Mouse (Mus musculus): Measurements from ENCODE around the gene Myh6. TPM values are rescaled to one million over a fixed set of nuclear protein-coding genes. Genes with fewer than 3 reads are reported as not detected.

The Myh6 gene
- polyA plus RNA-seq, 1 experiment from 2014 or later: 179 TPM

DNA sequence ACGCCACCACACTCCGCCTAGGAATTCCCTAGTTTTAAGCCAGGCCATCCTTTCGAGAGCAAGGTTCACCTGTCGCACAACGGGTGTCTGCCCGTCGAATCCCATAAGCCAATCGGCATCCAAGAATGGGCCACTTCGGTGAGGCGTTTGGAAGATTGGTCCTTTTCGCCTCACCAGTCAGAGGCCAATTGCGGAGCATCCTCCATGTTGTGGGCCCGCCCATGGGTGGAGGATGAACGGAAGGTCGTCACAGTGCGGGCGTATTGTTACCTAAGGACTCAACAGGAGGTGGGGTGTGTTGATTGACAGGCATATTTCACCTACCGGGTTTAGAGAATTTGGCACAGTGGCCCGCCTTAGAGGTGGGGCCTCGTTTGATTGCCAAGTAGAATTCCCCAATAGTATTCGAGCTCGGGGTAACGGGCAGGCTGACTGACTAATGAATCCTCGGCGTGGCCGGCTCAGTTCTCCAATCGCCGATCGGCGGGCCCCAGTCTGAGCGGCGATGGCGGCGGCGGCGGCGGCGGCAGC lies 73.0 kb downstream of the Myh6 start:
- H3K27ac ChIP-seq (ENCODE audit: low read length): peak overlapping the region; percentile 93
- peak overlapping the region; percentile 100 for H3K9ac ChIP-seq (ENCODE audit: low read length)
- H3K4me1 ChIP-seq (replicated peaks; ENCODE audit: control insufficient read depth, insufficient read depth, low read length): peaks cover 9% of the 10 kb centered on the region; the same call in 1 of the 2 replicates
- peaks cover 25% of the 10 kb centered on the region for H3K36me3 ChIP-seq (ENCODE audit: control insufficient read depth, insufficient read depth, low read length)
- under 1% methylated on average over 32 of the region's 38 CpGs for WGBS
- peak; percentile 98 for ATAC-seq (ENCODE audit: low read depth)
- H3K27me3 ChIP-seq (ENCODE audit: control insufficient read depth, insufficient read depth, low read depth, low read length): no peaks in the 10 kb centered on the region
- H3K4me2 ChIP-seq (ENCODE audit: low read depth, low read length): peak overlapping the region; percentile 54
- peak overlapping the region; percentile 93 for H3K4me3 ChIP-seq (ENCODE audit: low read length)
- H3K9me3 ChIP-seq (ENCODE audit: control insufficient read depth, low read length): no peaks in the 10 kb centered on the region

DNA sequence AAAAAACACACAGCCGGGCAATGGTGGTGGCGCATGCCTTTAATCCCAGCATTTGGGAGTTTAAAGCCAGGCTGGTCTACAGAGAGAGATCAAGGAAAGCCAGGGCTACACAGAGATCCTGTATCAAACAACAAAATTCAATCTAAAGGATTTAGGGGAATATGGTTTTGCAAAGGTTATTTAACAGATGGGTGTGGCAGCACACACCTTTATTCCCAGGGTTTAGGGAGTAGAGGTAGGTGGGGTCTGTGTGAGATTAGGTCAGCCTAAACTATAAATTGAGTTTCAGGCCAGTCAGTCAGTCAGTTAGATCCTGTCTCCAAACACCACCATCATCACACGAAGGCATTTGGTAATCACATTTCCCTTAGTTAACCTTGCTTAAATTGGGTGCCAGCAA lies 74.5 kb downstream of the Myh6 start, which contains the start of gene Pabpn1:
Pabpn1 (plus strand) TSS at position 301 of the 400 bp plus-strand sequence.
- Histone ChIP-seq H3K4me3 (ENCODE audit: low read length) (peak within 1 kb of the TSS; percentile 93), H3K4me1 (replicated peaks; ENCODE audit: control insufficient read depth, insufficient read depth, low read length) (peaks cover 9% of the 10 kb centered on the region; the same call in 1 of the 2 replicates), H3K27me3 (ENCODE audit: control insufficient read depth, insufficient read depth, low read depth, low read length) (no peaks in the 10 kb centered on the region), H3K36me3 (ENCODE audit: control insufficient read depth, insufficient read depth, low read length) (peaks cover 13% of the 10 kb centered on the region), H3K4me2 (ENCODE audit: low read depth, low read length) (peak within 1 kb of the TSS; percentile 54), H3K27ac (ENCODE audit: low read length) (peak within 1 kb of the TSS; percentile 86), H3K9me3 (ENCODE audit: control insufficient read depth, low read length) (no peaks in the 10 kb centered on the region), H3K9ac (ENCODE audit: low read length) (peak within 1 kb of the TSS; percentile 67)
- ATAC-seq (ENCODE audit: low read depth): no peak
- 92% methylated on average over 3 of the region's 3 CpGs for WGBS

MicroRNAs encoded within 50 kb of the gene (microRNA counts, 519-probe panel; counts per million panel counts)
- microRNA mmu-miR-208a (4,021 counts per million, percentile 81 among the panel's probes with 10 or more counts), microRNA mmu-miR-208b (2,902 counts per million, percentile 56 among the panel's probes with 10 or more counts)

Small RNAs within 50 kb of the gene (microRNA-seq; reads per million reads assigned to microRNA genes)
- gene Mir208a: 676 reads per million, percentile 71 among the genes with 10 or more reads in this experiment
- gene Mir208b: 283 reads per million, percentile 62 among the genes with 10 or more reads in this experiment

Other genes with a start within 250 kb of the Myh6 start
- gene Slc7a8, start 185.0 kb downstream of the Myh6 start, polyA plus RNA-seq (2015; fragmentation: Nextera tagmentation; extraction: Ambion mirVana): 1.9 and 2.0 TPM in 2 replicates
- not detected in 2 replicates for gene Rnf212b, start 152.8 kb downstream of the Myh6 start, polyA plus RNA-seq (2015; fragmentation: Nextera tagmentation; extraction: Ambion mirVana)
- 10.2 and 13.2 TPM in 2 replicates for gene Homez, start 96.0 kb downstream of the Myh6 start, polyA plus RNA-seq (2015; fragmentation: Nextera tagmentation; extraction: Ambion mirVana)
- gene Ppp1r3e, start 89.4 kb downstream of the Myh6 start, polyA plus RNA-seq (2015; fragmentation: Nextera tagmentation; extraction: Ambion mirVana): 1.5 and 1.6 TPM in 2 replicates
- gene Bcl2l2, start 83.5 kb downstream of the Myh6 start, polyA plus RNA-seq (2015; fragmentation: Nextera tagmentation; extraction: Ambion mirVana): 3.4 and 4.2 TPM in 2 replicates
- gene Gm20521, start 83.5 kb downstream of the Myh6 start, polyA plus RNA-seq (2015; fragmentation: Nextera tagmentation; extraction: Ambion mirVana): not detected in 2 replicates
- 89.1 and 92.8 TPM in 2 replicates for gene Pabpn1, start 74.4 kb downstream of the Myh6 start, polyA plus RNA-seq (2015; fragmentation: Nextera tagmentation; extraction: Ambion mirVana)
- 27.2 and 28.3 TPM in 2 replicates for gene Slc22a17, start 53.8 kb downstream of the Myh6 start, polyA plus RNA-seq (2015; fragmentation: Nextera tagmentation; extraction: Ambion mirVana)
- 24.6 and 26.0 TPM in 2 replicates for gene Efs, start 40.8 kb downstream of the Myh6 start, polyA plus RNA-seq (2015; fragmentation: Nextera tagmentation; extraction: Ambion mirVana)
- not detected in 2 replicates for gene Il25, start 34.2 kb downstream of the Myh6 start, polyA plus RNA-seq (2015; fragmentation: Nextera tagmentation; extraction: Ambion mirVana)
- gene Cmtm5, start 30.7 kb downstream of the Myh6 start, polyA plus RNA-seq (2015; fragmentation: Nextera tagmentation; extraction: Ambion mirVana): 1.2 and 1.7 TPM in 2 replicates
- gene Gm17428, start 10.0 kb upstream of the Myh6 start, polyA plus RNA-seq (2015; fragmentation: Nextera tagmentation; extraction: Ambion mirVana): not detected in 2 replicates
- gene Myh7, start 27.7 kb upstream of the Myh6 start, polyA plus RNA-seq (2015; fragmentation: Nextera tagmentation; extraction: Ambion mirVana): 37.3 and 42.7 TPM in 2 replicates
- gene Ngdn, start 48.5 kb upstream of the Myh6 start, polyA plus RNA-seq (2015; fragmentation: Nextera tagmentation; extraction: Ambion mirVana): 75.9 and 76.9 TPM in 2 replicates
- gene Zfhx2, start 125.4 kb upstream of the Myh6 start, polyA plus RNA-seq (2015; fragmentation: Nextera tagmentation; extraction: Ambion mirVana): 3.8 and 4.3 TPM in 2 replicates
- gene Thtpa, start 127.9 kb upstream of the Myh6 start, polyA plus RNA-seq (2015; fragmentation: Nextera tagmentation; extraction: Ambion mirVana): 21.0 and 21.1 TPM in 2 replicates
- gene Ap1g2, start 139.7 kb upstream of the Myh6 start, polyA plus RNA-seq (2015; fragmentation: Nextera tagmentation; extraction: Ambion mirVana): 19.7 and 23.2 TPM in 2 replicates
- 0.18 and 0.40 TPM in 2 replicates for gene Jph4, start 150.0 kb upstream of the Myh6 start, polyA plus RNA-seq (2015; fragmentation: Nextera tagmentation; extraction: Ambion mirVana)

Data from lung, embryonic 16.5 days (tissue).